28 mouse cellular contexts compared by ENCODE assay signal in the genomic region with DNA sequence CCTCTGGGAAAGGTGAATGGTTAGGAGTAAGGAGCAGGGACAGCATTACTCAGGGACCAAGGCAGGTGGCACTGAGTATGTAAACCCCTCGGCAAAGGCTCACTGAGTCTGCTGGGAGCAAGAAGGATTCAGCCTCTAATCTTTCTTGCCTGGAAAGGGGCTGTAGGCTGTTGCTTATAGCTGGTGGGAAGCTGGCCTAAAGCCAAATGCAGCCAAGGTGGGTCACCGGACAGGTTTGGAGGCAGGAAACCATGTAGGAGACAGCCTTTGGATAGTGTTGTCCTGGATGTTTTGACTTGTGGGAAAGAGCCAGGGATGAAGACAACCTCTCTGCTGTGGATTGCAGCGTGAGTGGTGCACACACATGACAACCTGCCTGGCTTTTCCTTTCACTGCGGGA. TPM values are rescaled to one million over a fixed set of nuclear protein-coding genes. Genes with fewer than 3 reads are reported as not detected.
DNase-seq lines count a peak whose midpoint lies in the region; ATAC-seq and TF ChIP-seq lines count a peak whose summit lies in the region.
"Had no signal": no experiment of that assay in that cellular context is flagged by ENCODE, and none has a peak within 500 bp of the region (broad histone marks: within the 10 kb centered on the region; RNA-seq: fewer than 3 reads in every experiment).

No protein-coding gene starts in this region.

- peak overlapping the region; percentile 49 for H3K27ac ChIP-seq in heart, adult 2 months
- 0 out of 2 replicates have a peak overlapping the region, but pooled peaks have one; percentile 6 for H3K27ac ChIP-seq in liver, adult 2 months (replicated peaks; ENCODE audit: insufficient read depth, low read depth, low read length)
- peak overlapping the region; percentile 35; the same call in 1 of the 2 replicates for H3K27ac ChIP-seq in neural tube, embryonic 11.5 days (ENCODE audit: low read depth, low read length)
- no peak overlapping the region for H3K27ac ChIP-seq in neural tube, embryonic 15.5 days (replicated peaks)
- H3K27ac ChIP-seq in stomach, postnatal 0 days (replicated peaks), result no peak overlapping the region
- H3K27ac ChIP-seq: forebrain, embryonic 10.5 days; forebrain, embryonic 13.5 days; heart, embryonic 15.5 days; hindbrain, embryonic 12.5 days; hindbrain, embryonic 15.5 days had no signal

- H3K4me1 ChIP-seq in heart, adult 2 months (ENCODE audit: control insufficient read depth, insufficient read depth, low read length), result peaks cover 4% of the 10 kb centered on the region
- peaks cover 30% of the 10 kb centered on the region for H3K4me1 ChIP-seq in liver, adult 2 months (ENCODE audit: control insufficient read depth, insufficient read depth, low read length)
- no peaks in the 10 kb centered on the region for H3K4me1 ChIP-seq in neural tube, embryonic 11.5 days (ENCODE audit: control insufficient read depth, insufficient read depth, low read length)
- peaks cover 6% of the 10 kb centered on the region; the same call in 1 of the 2 replicates for H3K4me1 ChIP-seq in neural tube, embryonic 15.5 days
- H3K4me1 ChIP-seq in stomach, postnatal 0 days (replicated peaks; ENCODE audit: control insufficient read depth, insufficient read depth), result no peaks in the 10 kb centered on the region
- H3K4me1 ChIP-seq: forebrain, embryonic 13.5 days; hindbrain, embryonic 15.5 days had no signal

- 62% methylated on average over 4 of the region's 4 CpGs for WGBS in heart, adult 2 months
- WGBS in liver, adult 2 months, result 80% methylated on average over 4 of the region's 4 CpGs
- 75% methylated on average over 4 of the region's 4 CpGs for WGBS in neural tube, embryonic 11.5 days
- WGBS in neural tube, embryonic 15.5 days, result 72% methylated on average over 4 of the region's 4 CpGs
- WGBS in stomach, postnatal 0 days, result 61% methylated on average over 4 of the region's 4 CpGs

- intact Hi-C loops in heart, adult 2 months (cut with DNase I), result loop anchor here (5.0 to 10.0 kb wide), 2 partner anchors 69 to 136 kb away; no protein-coding TSS in a partner anchor
- intact Hi-C loops in heart, postnatal 14 days (cut with DNase I), result no loop called here

- no peak for TF ChIP-seq EP300 in heart, adult 2 months (IDR thresholded peaks at IDR 0.05; ENCODE audit: insufficient read depth, low read depth, low read length)
- TF ChIP-seq EP300 in stomach, postnatal 0 days (optimal IDR thresholded peaks at IDR 0.05), result no peak

- no peaks in the 10 kb centered on the region for H3K27me3 ChIP-seq in heart, adult 2 months (ENCODE audit: control insufficient read depth, insufficient read depth, low read length)
- no peaks in the 10 kb centered on the region for H3K27me3 ChIP-seq in liver, adult 2 months (ENCODE audit: control insufficient read depth, insufficient read depth, low read length)
- no peaks in the 10 kb centered on the region for H3K27me3 ChIP-seq in neural tube, embryonic 11.5 days (ENCODE audit: control insufficient read depth, insufficient read depth, low read length)
- no peaks in the 10 kb centered on the region for H3K27me3 ChIP-seq in neural tube, embryonic 15.5 days (replicated peaks)
- no peaks in the 10 kb centered on the region for H3K27me3 ChIP-seq in stomach, postnatal 0 days (ENCODE audit: control insufficient read depth, insufficient read depth, low read length)
- H3K27me3 ChIP-seq: forebrain, embryonic 13.5 days; heart, embryonic 15.5 days; hindbrain, embryonic 12.5 days; hindbrain, embryonic 15.5 days had no signal

- no peaks in the 10 kb centered on the region for H3K36me3 ChIP-seq in heart, adult 2 months (ENCODE audit: control insufficient read depth, insufficient read depth, low read length)
- H3K36me3 ChIP-seq in liver, adult 2 months (ENCODE audit: control insufficient read depth, insufficient read depth, low read length), result 0 out of 2 replicates have a peak, but pooled peaks cover 4% of the 10 kb centered on the region
- H3K36me3 ChIP-seq in neural tube, embryonic 11.5 days (ENCODE audit: control insufficient read depth, insufficient read depth, low read length), result no peaks in the 10 kb centered on the region
- no peaks in the 10 kb centered on the region for H3K36me3 ChIP-seq in neural tube, embryonic 15.5 days
- no peaks in the 10 kb centered on the region for H3K36me3 ChIP-seq in stomach, postnatal 0 days (ENCODE audit: control insufficient read depth, insufficient read depth, low read length)
- H3K36me3 ChIP-seq: forebrain, embryonic 10.5 days; heart, embryonic 12.5 days; heart, embryonic 15.5 days; hindbrain, embryonic 12.5 days; hindbrain, embryonic 15.5 days had no signal

- TF ChIP-seq CTCF in heart, adult 2 months (IDR thresholded peaks at IDR 0.05), result no peak
- TF ChIP-seq CTCF in liver, adult 2 months (IDR thresholded peaks at IDR 0.05; ENCODE audit: low read depth, low read length), result no peak
- TF ChIP-seq CTCF in stomach, postnatal 0 days (IDR thresholded peaks at IDR 0.05; ENCODE audit: low read depth), result no peak

- ATAC-seq in neural tube, embryonic 11.5 days (ENCODE audit: insufficient read depth, low FRiP score, low TSS enrichment), result no peak
- ATAC-seq in neural tube, embryonic 15.5 days (ENCODE audit: low FRiP score), result no peak
- ATAC-seq in stomach, postnatal 0 days (ENCODE audit: low FRiP score, low TSS enrichment), result peak; percentile 24; the same call in 1 of the 2 replicates
- ATAC-seq: CD4-positive, CD25-positive, alpha-beta regulatory T cell, adult 4 months; forebrain, embryonic 13.5 days; forebrain, embryonic 16.5 days had no signal

- H3K79me2 ChIP-seq in heart, adult 2 months (replicated peaks; ENCODE audit: control insufficient read depth, insufficient read depth, low read length), result no peaks in the 10 kb centered on the region
- peaks cover 32% of the 10 kb centered on the region for H3K79me2 ChIP-seq in liver, adult 2 months (ENCODE audit: control insufficient read depth, insufficient read depth, low read length)

- H3K4me2 ChIP-seq in neural tube, embryonic 11.5 days (ENCODE audit: low read depth), result no peak overlapping the region
- H3K4me2 ChIP-seq in neural tube, embryonic 15.5 days, result no peak overlapping the region
- no peak overlapping the region for H3K4me2 ChIP-seq in stomach, postnatal 0 days (replicated peaks; ENCODE audit: low read depth)
- H3K4me2 ChIP-seq: forebrain, embryonic 13.5 days; heart, embryonic 12.5 days; heart, embryonic 15.5 days; hindbrain, embryonic 12.5 days; hindbrain, embryonic 15.5 days had no signal

- H3K4me3 ChIP-seq in heart, adult 2 months, result no peak overlapping the region
- H3K4me3 ChIP-seq in liver, adult 2 months (ENCODE audit: insufficient read depth, low read depth, low read length), result no peak overlapping the region
- no peak overlapping the region for H3K4me3 ChIP-seq in neural tube, embryonic 11.5 days (ENCODE audit: low read depth, low read length)
- H3K4me3 ChIP-seq in neural tube, embryonic 15.5 days (replicated peaks), result no peak overlapping the region
- H3K4me3 ChIP-seq in stomach, postnatal 0 days (ENCODE audit: low read depth, low read length), result no peak overlapping the region
- H3K4me3 ChIP-seq: forebrain, embryonic 10.5 days; forebrain, embryonic 13.5 days; heart, embryonic 12.5 days; heart, embryonic 15.5 days; hindbrain, embryonic 12.5 days; hindbrain, embryonic 15.5 days had no signal

- DNase-seq in heart, adult 2 months, result no peak
- no peak for DNase-seq in heart, postnatal 14 days
- DNase-seq in liver, adult 2 months (ENCODE audit: extremely low read depth, low read depth, low spot score), result no peak
- DNase-seq in liver, result no peak
- no peak for DNase-seq in neural tube, embryonic 11.5 days (ENCODE audit: low spot score)
- DNase-seq in stomach, postnatal 0 days (ENCODE audit: low spot score), result no peak
- DNase-seq in spleen, adult 12 weeks (ENCODE audit: low spot score), result no peak
- DNase-seq: adrenal gland, adult 2 months; adrenal gland, postnatal 14 days; cerebellum, adult 11 months; cerebellum, adult 2 months; cerebellum, adult 9-11 months; gastrocnemius, postnatal 10 days; gastrocnemius, postnatal 36 days had no signal

- no peak overlapping the region for H3K9ac ChIP-seq in heart, adult 2 months (ENCODE audit: low read depth, low read length)
- no peak overlapping the region for H3K9ac ChIP-seq in liver, adult 2 months (ENCODE audit: low read depth, low read length)
- no peak overlapping the region for H3K9ac ChIP-seq in neural tube, embryonic 11.5 days (ENCODE audit: low read length)
- H3K9ac ChIP-seq in neural tube, embryonic 15.5 days (replicated peaks), result no peak overlapping the region
- no peak overlapping the region for H3K9ac ChIP-seq in stomach, postnatal 0 days (ENCODE audit: low read length)
- H3K9ac ChIP-seq: forebrain, embryonic 13.5 days; heart, embryonic 12.5 days; heart, embryonic 15.5 days; hindbrain, embryonic 12.5 days; hindbrain, embryonic 15.5 days had no signal

- no peak for TF ChIP-seq POLR2A in heart, adult 2 months (IDR thresholded peaks at IDR 0.05; ENCODE audit: insufficient read depth, low read depth, low read length)
- no peak for TF ChIP-seq POLR2A in liver, adult 2 months (IDR thresholded peaks at IDR 0.05; ENCODE audit: extremely low read depth, insufficient read depth, low read length)

- no peaks in the 10 kb centered on the region for H3K9me3 ChIP-seq in neural tube, embryonic 11.5 days (ENCODE audit: control insufficient read depth, low read length)
- H3K9me3 ChIP-seq in neural tube, embryonic 15.5 days (replicated peaks), result no peaks in the 10 kb centered on the region
- H3K9me3 ChIP-seq in stomach, postnatal 0 days (ENCODE audit: control insufficient read depth, low read length), result no peaks in the 10 kb centered on the region
- H3K9me3 ChIP-seq: forebrain, embryonic 10.5 days; forebrain, embryonic 13.5 days; heart, embryonic 12.5 days; heart, embryonic 15.5 days; hindbrain, embryonic 12.5 days; hindbrain, embryonic 15.5 days had no signal

RNA-seq across cellular contexts. Expression of a gene that starts 40.9 kb away (rescaled TPM):
- under 1 TPM in 1 of 2 experiments, not detected in 1; 0.14 TPM for total RNA-seq in heart, adult 2 months (2021)
- 0.25 and 0.35 TPM in 2 replicates for polyA plus RNA-seq in heart, adult 2 months (2012; rRNA removed)
- total RNA-seq in heart, postnatal 14 days (2021), result under 1 TPM in 1 of 2 experiments, not detected in 1; 0.36 TPM
- 232 and 384 TPM in 2 replicates for total RNA-seq in liver, adult 2 months (2014; rRNA removed)
- 204 and 210 TPM in 2 replicates for polyA plus RNA-seq in liver, adult 2 months (2012; rRNA removed)
- not detected in 2 replicates for polyA plus RNA-seq in neural tube, embryonic 11.5 days (2014; fragmentation: Nextera tagmentation; extraction: Ambion mirVana)
- polyA plus RNA-seq in neural tube, embryonic 15.5 days (2015; fragmentation: Nextera tagmentation; extraction: Ambion mirVana), result 0.35 TPM in 1 of 2 replicates, not detected in the other
- polyA plus RNA-seq in stomach, postnatal 0 days (2015; fragmentation: Nextera tagmentation; extraction: Ambion mirVana), result 1.2 and 1.4 TPM in 2 replicates
- total RNA-seq: gastrocnemius, adult 18-20 months; gastrocnemius, postnatal 36 days; granulocyte monocyte progenitor cell, adult 5-6 weeks; MEL had no signal
- polyA plus RNA-seq: C2C12; CD4-positive, CD25-positive, alpha-beta regulatory T cell, adult 4 months; embryonic facial prominence, embryonic 11.5 days; forebrain, embryonic 10.5 days; forebrain, embryonic 13.5 days; hindbrain, embryonic 15.5 days had no signal

Comparison
In these comparisons a context has a peak if more than half of its experiments do, and no peak if none do; other contexts are left out.
1. H3K27ac ChIP-seq: peak in heart, adult 2 months (single experiment), liver, adult 2 months (single experiment) and neural tube, embryonic 11.5 days (single experiment); none in neural tube, embryonic 15.5 days (single experiment) and stomach, postnatal 0 days (single experiment).
2. RNA of a gene that starts 40.9 kb away (polyA plus RNA-seq): 204 to 210 TPM in liver, adult 2 months; 1.2 to 1.4 TPM in stomach, postnatal 0 days, 0.35 TPM in neural tube, embryonic 15.5 days, 0.25 to 0.35 TPM in heart, adult 2 months and not detected in neural tube, embryonic 11.5 days; every median in the first group is over 10 times any median in the second.